Mouse (Mus musculus): ENCODE results near the gene Hoxc10.

DNA sequence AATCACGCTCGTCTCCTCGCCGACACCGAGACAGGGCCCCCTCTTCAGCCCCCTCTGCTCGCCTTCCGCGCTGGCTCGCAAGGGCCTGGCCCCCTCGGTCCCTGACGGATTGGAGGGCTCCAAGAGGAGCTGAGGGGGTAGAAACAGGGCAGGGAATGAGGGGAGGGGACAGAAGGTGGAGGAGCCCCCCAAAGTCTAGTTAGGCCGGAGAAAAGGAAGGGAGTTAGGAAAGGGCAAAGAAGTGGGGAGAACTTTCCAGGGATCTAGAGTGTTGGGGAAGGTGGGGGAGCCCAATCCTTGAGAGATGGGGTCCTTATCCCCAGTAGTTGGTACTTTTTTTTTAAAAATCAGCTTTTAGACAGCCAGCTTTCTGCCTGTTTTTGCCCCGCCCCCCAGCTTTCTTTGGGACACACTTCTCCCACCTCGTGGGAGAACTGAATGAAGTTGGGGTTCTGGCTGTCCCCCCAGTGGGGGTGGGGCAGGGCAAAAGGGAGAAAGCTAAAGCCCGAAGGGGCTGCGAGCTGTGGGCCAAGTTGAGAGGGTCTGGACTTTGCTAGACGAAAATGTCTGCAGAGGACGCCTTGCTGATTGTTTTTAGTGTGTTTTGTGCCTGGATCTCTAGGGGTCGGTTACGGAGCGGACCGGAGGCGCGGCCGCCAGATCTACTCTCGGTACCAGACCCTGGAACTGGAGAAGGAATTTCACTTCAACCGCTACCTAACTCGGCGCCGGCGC is 43.7 kb downstream of the Hoxc10 start:
- TF ChIP-seq GATA1 (IDR thresholded peaks at IDR 0.05; ENCODE audit: borderline replicate concordance, low read length) (no peak), FLI1 (IDR thresholded peaks at IDR 0.05; ENCODE audit: low read length) (no peak)
